Mouse (Mus musculus) bone marrow, adult 2 months (tissue): ENCODE data around the gene Apoc1. TPM values are rescaled to one million over a fixed set of nuclear protein-coding genes. Genes with fewer than 3 reads are reported as not detected.
A peak's percentile ranks its signal among the peaks of the same experiment; 100 is the strongest.

Experiments
- H3K27ac ChIP-seq: fragments of 200-500 bp; 2 replicates; pipeline ENCODE4 v1.5.1; 2012; ENCODE audit warnings: low read depth, mild to moderate bottlenecking, control low read depth, inconsistent platforms, low read length; ENCODE audit not compliant: control insufficient read depth, poor library complexity, insufficient read depth
- H3K4me1 ChIP-seq: fragments of 200-500 bp; 2 replicates; pipeline ENCODE4 v1.6.1; 2011; ENCODE audit warnings: low read length; ENCODE audit not compliant: control insufficient read depth, insufficient read depth
- H3K4me3 ChIP-seq: fragments of 200-500 bp; replicated peaks from 2 replicates; pipeline ENCODE3; 2011; ENCODE audit warnings: mild to moderate bottlenecking, low read depth, low read length, control low read depth; ENCODE audit not compliant: control insufficient read depth
- CTCF ChIP-seq: fragments of 200-500 bp; IDR thresholded peaks from 2 replicates; pipeline ENCODE4 v1.5.1; 2011; ENCODE audit warnings: low read length, control low read depth; ENCODE audit not compliant: control insufficient read depth, insufficient read depth
- POLR2A ChIP-seq: fragments of 200-500 bp; IDR thresholded peaks from 2 replicates; pipeline ENCODE4 v1.6.1; 2011; ENCODE audit warnings: low read depth, mild to moderate bottlenecking, control low read depth, low read length, borderline replicate concordance; ENCODE audit not compliant: control insufficient read depth
- WGBS: fragments of 180-500 bp; shearing (Covaris S2); methylation state at CpG from one replicate; pipeline ENCODE4 v1.1.7; 2018; 5-methylcytosine and 5-hydroxymethylcytosine counted together
- polyA plus RNA-seq: library from polyadenylated mRNA; stranded (reverse); fragments of >200 nt; gene quantifications from 2 replicates; pipeline ENCODE4 v1.2.4, GENCODE M21; 2011; ENCODE audit warnings: low replicate concordance; ENCODE audit not compliant: missing spikeins, insufficient read depth, insufficient read length

Gene Apoc1
- polyA plus RNA-seq, 1 experiment = 137 TPM

- WGBS = 38% methylated on average over 6 of the region's 6 CpGs
- Histone ChIP-seq H3K27ac (peak overlapping the region; percentile 50), H3K4me3 (no peak overlapping the region), H3K4me1 (peaks cover 3% of the 10 kb centered on the region; the same call in 1 of the 2 replicates)
- TF ChIP-seq CTCF (no peak), POLR2A (no peak)
Measured at GRCm38 (mm10) chr7:19683771-19684201, 8.7 kb downstream of the Apoc1 start.

- Histone ChIP-seq H3K27ac (0 out of 2 replicates have a peak overlapping the region, but pooled peaks have one; percentile 42), H3K4me1 (peaks cover 3% of the 10 kb centered on the region; the same call in 1 of the 2 replicates), H3K4me3 (no peak overlapping the region)
- TF ChIP-seq POLR2A = no peak
- no peak for TF ChIP-seq CTCF
- WGBS = 51% methylated on average over 3 of the region's 3 CpGs
Measured at GRCm38 (mm10) chr7:19682979-19683378, 9.5 kb downstream of the Apoc1 start.

- 73% methylated on average over 8 of the region's 8 CpGs for WGBS
Measured at GRCm38 (mm10) chr7:19681202-19681694, 11.2 kb downstream of the Apoc1 start, which contains the start of the genes Gm44805 and Apoc4. Gene Gm44805 (minus strand): TSS chr7:19681423. Gene Apoc4 (minus strand): TSS chr7:19681479.

GRCm38 (mm10) chr7:19680702-19681101, 11.8 kb downstream of the Apoc1 start:
- Histone ChIP-seq H3K4me3 (no peak overlapping the region), H3K4me1 (peaks cover 1% of the 10 kb centered on the region; the same call in 1 of the 2 replicates), H3K27ac (no peak overlapping the region)
- no peak for TF ChIP-seq POLR2A
- TF ChIP-seq CTCF = no peak
- 77% methylated on average over 2 of the region's 2 CpGs for WGBS

More at GRCm38 (mm10) chr7:19681202-19681694, 11.2 kb downstream of the Apoc1 start, which contains the start of the genes Gm44805 and Apoc4:
- Histone ChIP-seq H3K27ac (no peak within 1 kb of the TSS), H3K4me3 (no peak within 1 kb of the TSS), H3K4me1 (peaks cover 1% of the 10 kb centered on the region; the same call in 1 of the 2 replicates)
- no peak for TF ChIP-seq POLR2A
- no peak for TF ChIP-seq CTCF

- Histone ChIP-seq H3K4me3 (no peak overlapping the region), H3K27ac (no peak overlapping the region), H3K4me1 (no peaks in the 10 kb centered on the region; the same call in 1 of the 2 replicates)
- TF ChIP-seq CTCF (no peak), POLR2A (no peak)
- 82% methylated on average over 3 of the region's 3 CpGs for WGBS
Measured at GRCm38 (mm10) chr7:19678901-19679300, 13.6 kb downstream of the Apoc1 start.

- WGBS = 81% methylated on average over 8 of the region's 8 CpGs
- H3K27ac ChIP-seq = no peak within 1 kb of the TSS
- no peak for TF ChIP-seq CTCF
- no peak for TF ChIP-seq POLR2A
- no peaks in the 10 kb centered on the region; the same call in 1 of the 2 replicates for H3K4me1 ChIP-seq
- H3K4me3 ChIP-seq = no peak within 1 kb of the TSS
Measured at GRCm38 (mm10) chr7:19677872-19678271, 14.6 kb downstream of the Apoc1 start, which contains the start of gene Apoc2. Gene Apoc2 (minus strand): TSS chr7:19677941.

- Histone ChIP-seq H3K4me1 (no peaks in the 10 kb centered on the region; the same call in 1 of the 2 replicates), H3K4me3 (no peak overlapping the region), H3K27ac (no peak overlapping the region; the same call in 1 of the 2 replicates)
- TF ChIP-seq POLR2A (no peak), CTCF (no peak)
- WGBS = 66% methylated on average over 1 of the region's 1 CpGs
Measured at GRCm38 (mm10) chr7:19676662-19677061, 15.8 kb downstream of the Apoc1 start.

GRCm38 (mm10) chr7:19675824-19676223, 16.6 kb downstream of the Apoc1 start:
- Histone ChIP-seq H3K4me1 (no peaks in the 10 kb centered on the region; the same call in 1 of the 2 replicates), H3K4me3 (no peak overlapping the region), H3K27ac (no peak overlapping the region)
- TF ChIP-seq POLR2A (no peak), CTCF (no peak)
- 51% methylated on average over 10 of the region's 10 CpGs for WGBS
